Mouse (Mus musculus) spleen, adult 2 months (tissue): ENCODE data around the gene Parg.

Experiments used
- CTCF ChIP-seq: fragments of 200-500 bp; IDR thresholded peaks from 2 replicates; pipeline ENCODE4 v1.5.1; 2011; ENCODE audit warnings: mild to moderate bottlenecking, inconsistent platforms; ENCODE audit not compliant: insufficient read depth, insufficient read length, insufficient replicate concordance; ENCODE audit errors: extremely low read depth
- POLR2A ChIP-seq: fragments of 200-500 bp; IDR thresholded peaks from 2 replicates; pipeline ENCODE4 v1.6.1; 2011; ENCODE audit warnings: low read depth, low read length, inconsistent platforms

- TF ChIP-seq POLR2A (no peak), CTCF (no peak)
These were observed 27.2 kb downstream of the Parg start for GRCm38 (mm10) chr14:32228996-32229395.
